Mouse (Mus musculus) forebrain, postnatal 0 days (tissue): ENCODE results near the gene Rhox11. TPM values are rescaled to one million over a fixed set of nuclear protein-coding genes. Genes with fewer than 3 reads are reported as not detected.
"Not testable (repeated sequence)": the region's sequence is repeated elsewhere in the genome, so short reads cannot be mapped to it uniquely, and the experiment has no call there.

Source experiments
- ATAC-seq: fragments of 200-750 bp; cut with Nextera tagmentation; 2 replicates; pipeline ENCODE4 v1.8.0; 2017; ENCODE audit warnings: mild to moderate bottlenecking, moderate library complexity
- DNase-seq: peaks from one replicate; pipeline ENCODE4 v3.0.0-alpha.2; 2015
- H3K27ac ChIP-seq: fragments of 300-500 bp; sonication (generic); 2 replicates; pipeline ENCODE4 v1.5.1; 2014; ENCODE audit warnings: low read depth, mild to moderate bottlenecking, antibody characterized with exemption, low read length, moderate library complexity, mixed read lengths
- H3K27me3 ChIP-seq: fragments of 300-500 bp; sonication (generic); 2 replicates; pipeline ENCODE4 v1.6.1; 2014; ENCODE audit warnings: mild to moderate bottlenecking, low read length, mixed read lengths; ENCODE audit not compliant: insufficient read depth
- H3K36me3 ChIP-seq: fragments of 300-500 bp; sonication (generic); 2 replicates; pipeline ENCODE4 v1.6.1; 2014; ENCODE audit warnings: mild to moderate bottlenecking, moderate library complexity; ENCODE audit not compliant: insufficient read depth
- H3K4me1 ChIP-seq: fragments of 300-500 bp; sonication (generic); 2 replicates; pipeline ENCODE4 v1.6.1; 2014; ENCODE audit warnings: antibody characterized with exemption; ENCODE audit not compliant: insufficient read depth
- H3K4me2 ChIP-seq: fragments of 300-500 bp; sonication (generic); 2 replicates; pipeline ENCODE4 v1.6.1; 2014; ENCODE audit warnings: low read depth, mild to moderate bottlenecking, moderate library complexity
- H3K4me3 ChIP-seq: fragments of 300-500 bp; sonication (generic); 2 replicates; pipeline ENCODE4 v1.5.1; 2014; ENCODE audit warnings: low read depth, low read length, mixed read lengths
- H3K9ac ChIP-seq: fragments of 300-500 bp; sonication (generic); 2 replicates; pipeline ENCODE4 v1.6.1; 2014; ENCODE audit warnings: mild to moderate bottlenecking
- H3K9me3 ChIP-seq: fragments of 300-500 bp; sonication (generic); 2 replicates; pipeline ENCODE4 v1.6.1; 2016; ENCODE audit warnings: low read length
- CTCF ChIP-seq: sonication (generic); IDR thresholded peaks from 2 replicates; pipeline ENCODE4 v1.5.1; 2016; ENCODE audit warnings: antibody characterized with exemption, control low read depth, low read depth
- WGBS: fragments of 180-500 bp; shearing (Covaris S2); extraction: QIAGEN DNeasy Blood & Tissue Kit; methylation state at CpG from one replicate; pipeline ENCODE4 v1.1.7; 2014; 5-methylcytosine and 5-hydroxymethylcytosine counted together
- polyA plus RNA-seq: library from polyadenylated mRNA; unstranded; fragments of >200 nt; fragmentation: Nextera tagmentation; extraction: Ambion mirVana; gene quantifications from 2 replicates; pipeline ENCODE4 v1.2.1, GENCODE M21; 2015
- total RNA-seq: library from RNA; depleted of rRNA; stranded (reverse); fragments of >200 nt; gene quantifications from 2 replicates; pipeline ENCODE4 v1.2.3, GENCODE M21; 2014; rRNA removed

Rhox11 gene
- total RNA-seq, result not detected in 2 replicates
- polyA plus RNA-seq, result not detected in 2 replicates

- no peaks in the 10 kb centered on the region for H3K36me3 ChIP-seq
- H3K9ac ChIP-seq, result no peak within 1 kb of the TSS
- WGBS, result 87% methylated on average over 9 of the region's 9 CpGs
- no peaks in the 10 kb centered on the region for H3K9me3 ChIP-seq
- no peaks in the 10 kb centered on the region for H3K4me1 ChIP-seq
- no peak for DNase-seq
- ATAC-seq, result no peak
- H3K4me3 ChIP-seq, result no peak within 1 kb of the TSS
- TF ChIP-seq CTCF, result no peak
- no peaks in the 10 kb centered on the region for H3K27me3 ChIP-seq
- H3K27ac ChIP-seq, result no peak within 1 kb of the TSS
- H3K4me2 ChIP-seq, result no peak within 1 kb of the TSS
Measured at GRCm38 (mm10) chrX:38085041-38085440, at the start of gene Rhox11. Gene Rhox11, minus strand, starts transcription at chrX:38085141.

DNA sequence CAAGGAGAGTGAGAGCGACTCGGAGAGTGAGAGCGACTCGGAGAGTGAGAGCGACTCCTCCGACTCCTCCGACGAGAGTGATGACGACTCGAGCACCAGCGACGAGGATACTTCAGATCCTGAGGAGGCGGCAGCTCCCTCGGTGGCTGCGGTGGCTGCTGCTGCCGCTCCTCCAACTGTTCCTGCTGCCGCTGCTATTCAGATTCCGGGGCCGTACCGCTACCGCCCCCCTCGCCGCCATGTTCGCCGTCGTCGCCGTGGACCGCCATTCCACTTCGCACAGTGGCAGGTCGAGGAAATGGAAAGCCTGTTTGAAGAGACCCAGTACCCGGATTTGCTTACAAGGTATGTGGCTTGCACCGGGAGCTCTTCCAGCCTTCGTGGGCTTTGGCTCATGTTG is 36.5 kb upstream of the Rhox11 start:
- H3K9me3 ChIP-seq, result no peaks in the 10 kb centered on the region
- WGBS, result 90% methylated on average over 34 of the region's 34 CpGs
- H3K27ac ChIP-seq, result no peak overlapping the region
- no peaks in the 10 kb centered on the region for H3K4me1 ChIP-seq
- no peaks in the 10 kb centered on the region for H3K36me3 ChIP-seq
- DNase-seq, result no peak
- no peak for ATAC-seq
- H3K27me3 ChIP-seq, result no peaks in the 10 kb centered on the region
- no peak overlapping the region for H3K4me3 ChIP-seq
- no peak overlapping the region for H3K9ac ChIP-seq
- no peak for TF ChIP-seq CTCF
- H3K4me2 ChIP-seq, result no peak overlapping the region

- DNase-seq (no peak), ATAC-seq (no peak)
- 94% methylated on average over 20 of the region's 20 CpGs for WGBS
- H3K9ac ChIP-seq, result no peak within 1 kb of the TSS
- no peak for TF ChIP-seq CTCF
- H3K27ac ChIP-seq, result no peak within 1 kb of the TSS
- no peaks in the 10 kb centered on the region for H3K4me1 ChIP-seq
- no peak within 1 kb of the TSS for H3K4me3 ChIP-seq
- H3K4me2 ChIP-seq, result no peak within 1 kb of the TSS
- H3K27me3 ChIP-seq, result no peaks in the 10 kb centered on the region
- H3K36me3 ChIP-seq, result no peaks in the 10 kb centered on the region
- no peaks in the 10 kb centered on the region for H3K9me3 ChIP-seq
Measured at GRCm38 (mm10) chrX:38120982-38121381, 36.0 kb upstream of the Rhox11 start, which contains the start of gene Rhox13. Gene Rhox13, plus strand, starts transcription at chrX:38121219.

GRCm38 (mm10) chrX:38110807-38111206 is 25.9 kb upstream of the Rhox11 start, which contains the start of gene Rhox12:
Gene Rhox12, minus strand, starts transcription at chrX:38110907.
- WGBS, result 83% methylated on average over 4 of the region's 4 CpGs
- no peaks in the 10 kb centered on the region for H3K36me3 ChIP-seq
- no peak for DNase-seq
- no peaks in the 10 kb centered on the region for H3K27me3 ChIP-seq
- H3K9me3 ChIP-seq, result no peaks in the 10 kb centered on the region
- no peak for TF ChIP-seq CTCF
- no peak within 1 kb of the TSS for H3K27ac ChIP-seq
- H3K4me2 ChIP-seq, result no peak within 1 kb of the TSS
- H3K4me3 ChIP-seq, result no peak within 1 kb of the TSS
- H3K9ac ChIP-seq, result no peak within 1 kb of the TSS
- ATAC-seq, result no peak
- no peaks in the 10 kb centered on the region for H3K4me1 ChIP-seq

DNA sequence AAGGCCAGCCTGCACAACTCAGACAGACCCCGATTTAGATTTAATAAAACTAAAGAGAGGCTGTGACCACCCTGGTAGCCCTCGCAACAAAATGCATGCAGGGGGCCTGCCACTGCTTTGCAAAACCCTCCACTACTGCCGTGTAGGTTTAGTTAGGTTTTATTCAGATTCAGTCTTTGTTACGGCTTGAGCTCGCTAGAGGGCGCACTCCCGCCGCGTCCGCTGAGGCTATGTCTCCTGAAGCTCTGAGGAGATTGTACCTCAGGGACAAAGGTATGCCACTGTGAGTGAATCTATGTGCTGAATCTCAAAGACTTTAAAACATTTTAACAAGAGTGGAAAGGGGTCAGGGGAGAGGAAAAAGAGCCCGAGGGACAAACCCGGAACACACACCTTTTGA is 715 bp downstream of the Rhox11 start:
- Histone ChIP-seq H3K27ac (no peak overlapping the region), H3K4me3 (no peak overlapping the region), H3K4me1 (no peaks in the 10 kb centered on the region), H3K9ac (no peak overlapping the region), H3K9me3 (no peaks in the 10 kb centered on the region), H3K4me2 (no peak overlapping the region), H3K36me3 (no peaks in the 10 kb centered on the region), H3K27me3 (no peaks in the 10 kb centered on the region)
- DNase-seq (peak; percentile 55), ATAC-seq (peak; percentile 62)
- WGBS, result 24% methylated on average over 12 of the region's 12 CpGs
- peak; percentile 73 for TF ChIP-seq CTCF

DNA sequence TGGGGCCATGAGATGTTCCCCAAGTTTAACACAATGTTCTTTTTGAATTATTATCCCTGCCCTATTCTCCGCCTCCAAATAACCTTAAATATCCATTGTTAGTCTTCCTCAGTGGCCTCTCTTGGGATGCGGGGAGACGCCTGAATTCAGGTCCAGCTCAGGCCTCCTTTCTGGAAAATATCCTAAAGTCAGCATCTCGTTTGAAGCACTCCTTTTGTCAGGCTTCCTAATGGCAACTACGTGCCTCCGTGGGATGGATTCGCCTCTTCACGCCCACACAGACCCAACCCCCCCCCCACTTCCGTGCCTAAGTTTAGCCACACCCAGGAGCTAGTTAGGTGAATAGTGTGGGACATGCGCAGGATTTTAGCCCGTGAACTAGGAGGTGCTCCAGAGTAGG is 18.8 kb downstream of the Rhox11 start, which contains the start of gene Rhox10:
TSS of gene Rhox10 (plus strand) at position 301 of the 400 bp plus-strand sequence.
- ATAC-seq (no peak), DNase-seq (no peak)
- Histone ChIP-seq H3K9me3 (no peaks in the 10 kb centered on the region), H3K4me1 (no peaks in the 10 kb centered on the region), H3K4me2 (no peak within 1 kb of the TSS), H3K9ac (no peak within 1 kb of the TSS), H3K4me3 (no peak within 1 kb of the TSS), H3K27ac (no peak within 1 kb of the TSS), H3K27me3 (no peaks in the 10 kb centered on the region), H3K36me3 (no peaks in the 10 kb centered on the region)
- no peak for TF ChIP-seq CTCF
- 87% methylated on average over 11 of the region's 11 CpGs for WGBS

DNA sequence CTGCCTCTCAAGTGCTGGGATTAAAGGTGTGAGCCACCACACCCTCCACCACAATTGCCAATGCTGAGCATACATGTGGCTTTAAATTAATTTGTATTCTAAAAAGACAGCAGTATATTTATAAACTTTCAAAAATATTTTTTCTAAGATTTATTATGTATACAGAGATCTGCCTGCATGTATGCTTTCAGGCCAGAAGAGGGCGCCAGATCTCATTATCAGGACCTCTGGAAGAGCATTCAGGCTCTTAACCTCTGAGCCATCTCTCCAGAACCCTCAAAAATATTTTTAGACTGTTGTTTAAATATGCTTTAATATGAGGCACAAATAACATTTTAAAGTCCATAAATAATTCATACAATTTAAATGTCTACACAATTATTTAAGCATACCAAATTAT is 23.4 kb downstream of the Rhox11 start:
- no peak overlapping the region for H3K27ac ChIP-seq
- WGBS, result 4% methylated on average over 1 of the region's 1 CpGs
- ATAC-seq, result no peak
- no peak overlapping the region for H3K4me3 ChIP-seq
- no peaks in the 10 kb centered on the region for H3K9me3 ChIP-seq
- H3K4me2 ChIP-seq, result no peak overlapping the region
- peak; percentile 12 for DNase-seq
- H3K27me3 ChIP-seq, result no peaks in the 10 kb centered on the region
- no peaks in the 10 kb centered on the region for H3K36me3 ChIP-seq
- no peak overlapping the region for H3K9ac ChIP-seq
- H3K4me1 ChIP-seq, result no peaks in the 10 kb centered on the region
- TF ChIP-seq CTCF, result peak; percentile 40

GRCm38 (mm10) chrX:38043014-38043413 is 41.9 kb downstream of the Rhox11 start, which contains the start of gene Btg1-ps2:
Gene Btg1-ps2, minus strand, starts transcription at chrX:38043114.
- H3K27ac ChIP-seq, DNase-seq, H3K9me3 ChIP-seq, H3K4me2 ChIP-seq, H3K27me3 ChIP-seq, H3K4me3 ChIP-seq, H3K9ac ChIP-seq, ATAC-seq, H3K4me1 ChIP-seq, H3K36me3 ChIP-seq: not testable (repeated sequence)
